Mouse (Mus musculus) cortical plate, adult 2 months (tissue): Measurements from ENCODE around the gene Actl11.

Experiments
- CTCF ChIP-seq: fragments of 200-500 bp; IDR thresholded peaks from 2 replicates; pipeline ENCODE4 v1.5.1; 2011; ENCODE audit warnings: mild to moderate bottlenecking, control low read depth, low read length; ENCODE audit not compliant: insufficient read depth; ENCODE audit errors: extremely low read depth
- POLR2A ChIP-seq: fragments of 200-500 bp; IDR thresholded peaks from 2 replicates; pipeline ENCODE4 v1.6.1; 2011; ENCODE audit warnings: mild to moderate bottlenecking, low read length, control low read depth; ENCODE audit not compliant: insufficient read depth; ENCODE audit errors: extremely low read depth

DNA sequence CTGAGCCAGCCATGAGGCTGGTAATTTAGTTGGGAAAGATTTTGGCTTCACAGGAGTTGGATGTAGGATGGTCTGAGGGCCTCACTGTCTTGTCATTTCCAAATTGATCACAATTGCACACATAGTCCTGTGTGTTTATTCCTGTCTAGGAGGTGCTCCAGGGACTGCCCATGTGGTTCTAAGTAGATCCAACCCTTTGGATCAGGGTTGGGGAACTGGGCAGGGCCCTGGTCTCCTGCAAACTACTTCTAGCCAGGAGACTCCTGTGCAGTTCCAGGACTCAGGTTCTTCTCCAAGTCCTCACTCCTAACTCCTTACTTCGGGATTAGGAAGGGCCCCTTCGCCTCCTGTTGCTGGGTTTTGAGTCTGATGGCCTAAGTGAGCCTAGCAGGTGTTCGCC is 7.1 kb downstream of the Actl11 start, which contains the start of gene Camkv:
- TF ChIP-seq CTCF (no peak), POLR2A (no peak)
